Mouse (Mus musculus) olfactory bulb, adult 2 months (tissue): ENCODE measurements around the gene Rnf43. TPM values are rescaled to one million over a fixed set of nuclear protein-coding genes. Genes with fewer than 3 reads are reported as not detected.

ENCODE experiments used
- H3K27ac ChIP-seq: fragments of 200-500 bp; 2 replicates; pipeline ENCODE4 v1.5.1; 2012; ENCODE audit warnings: low read depth, low read length; ENCODE audit not compliant: insufficient read depth
- H3K4me1 ChIP-seq: fragments of 200-500 bp; 2 replicates; pipeline ENCODE4 v1.6.1; 2012; ENCODE audit warnings: low read length; ENCODE audit not compliant: control insufficient read depth, insufficient read depth
- H3K4me3 ChIP-seq: fragments of 200-500 bp; 2 replicates; pipeline ENCODE4 v1.5.1; 2012; ENCODE audit warnings: mild to moderate bottlenecking, low read depth, low read length, moderate library complexity; ENCODE audit not compliant: insufficient read depth
- CTCF ChIP-seq: fragments of 200-500 bp; IDR thresholded peaks from 2 replicates; pipeline ENCODE4 v1.5.1; 2012; ENCODE audit warnings: low read depth, mild to moderate bottlenecking, low read length, moderate library complexity; ENCODE audit not compliant: insufficient read depth
- POLR2A ChIP-seq: fragments of 200-500 bp; IDR thresholded peaks from 2 replicates; pipeline ENCODE4 v1.6.1; 2012; ENCODE audit warnings: mild to moderate bottlenecking, low read depth, low read length, moderate library complexity; ENCODE audit not compliant: insufficient read depth
- WGBS: fragments of 180-500 bp; shearing (Covaris S2); methylation state at CpG from one replicate; pipeline ENCODE4 v1.1.7; 2018; 5-methylcytosine and 5-hydroxymethylcytosine counted together
- polyA plus RNA-seq: library from polyadenylated mRNA; stranded (reverse); fragments of >200 nt; gene quantifications from 2 replicates; pipeline ENCODE4 v1.2.4, GENCODE M21; 2012; ENCODE audit warnings: low replicate concordance; ENCODE audit not compliant: missing spikeins, insufficient read depth, insufficient read length

Rnf43 gene
- polyA plus RNA-seq, 1 experiment: not detected

- WGBS: 10% methylated on average over 29 of the region's 29 CpGs
- H3K27ac ChIP-seq: no peak overlapping the region
- TF ChIP-seq POLR2A (no peak), CTCF (no peak)
These were observed 23.3 kb upstream of the Rnf43 start for GRCm38 (mm10) chr11:87639206-87639605.

GRCm38 (mm10) chr11:87642865-87643264 is 19.7 kb upstream of the Rnf43 start:
- no peak for TF ChIP-seq CTCF
- no peak for TF ChIP-seq POLR2A
- no peak overlapping the region for H3K27ac ChIP-seq
- peaks cover 5% of the 10 kb centered on the region for H3K4me1 ChIP-seq
- no peak overlapping the region for H3K4me3 ChIP-seq

More at GRCm38 (mm10) chr11:87639206-87639605, 23.3 kb upstream of the Rnf43 start:
- Histone ChIP-seq H3K4me1 (peaks cover 5% of the 10 kb centered on the region), H3K4me3 (peak overlapping the region; percentile 56)

GRCm38 (mm10) chr11:87654693-87655092 is 7.8 kb upstream of the Rnf43 start:
- TF ChIP-seq CTCF: no peak
- no peak for TF ChIP-seq POLR2A
- no peak overlapping the region for H3K4me3 ChIP-seq
- no peak overlapping the region for H3K27ac ChIP-seq
- WGBS: 86% methylated on average over 5 of the region's 5 CpGs
- H3K4me1 ChIP-seq: no peaks in the 10 kb centered on the region

GRCm38 (mm10) chr11:87659216-87659615 is 3.3 kb upstream of the Rnf43 start:
- TF ChIP-seq POLR2A (no peak), CTCF (no peak)
- Histone ChIP-seq H3K4me1 (peaks cover 6% of the 10 kb centered on the region; the same call in 1 of the 2 replicates), H3K4me3 (no peak overlapping the region), H3K27ac (no peak overlapping the region)
- 81% methylated on average over 7 of the region's 7 CpGs for WGBS

GRCm38 (mm10) chr11:87662822-87663221 is 300 bp downstream of the Rnf43 start:
- TF ChIP-seq POLR2A: no peak
- no peak for TF ChIP-seq CTCF
- H3K4me3 ChIP-seq: peak overlapping the region; percentile 46; the same call in 1 of the 2 replicates
- WGBS: 5% methylated on average over 14 of the region's 14 CpGs
- H3K27ac ChIP-seq: no peak overlapping the region
- peaks cover 6% of the 10 kb centered on the region; the same call in 1 of the 2 replicates for H3K4me1 ChIP-seq

- TF ChIP-seq CTCF (no peak), POLR2A (no peak)
- no peak overlapping the region for H3K27ac ChIP-seq
- peaks cover 6% of the 10 kb centered on the region; the same call in 1 of the 2 replicates for H3K4me1 ChIP-seq
- WGBS: 83% methylated on average over 6 of the region's 6 CpGs
- H3K4me3 ChIP-seq: no peak overlapping the region
These were observed 1.4 kb downstream of the Rnf43 start for GRCm38 (mm10) chr11:87663948-87664347.

- H3K27ac ChIP-seq: no peak overlapping the region
These were observed 2.0 kb downstream of the Rnf43 start for GRCm38 (mm10) chr11:87664521-87664920.

GRCm38 (mm10) chr11:87665224-87665623 is 2.7 kb downstream of the Rnf43 start:
- Histone ChIP-seq H3K27ac (no peak overlapping the region), H3K4me3 (no peak overlapping the region), H3K4me1 (peaks cover 6% of the 10 kb centered on the region; the same call in 1 of the 2 replicates)
- no peak for TF ChIP-seq POLR2A
- TF ChIP-seq CTCF: no peak
- WGBS: 86% methylated on average over 6 of the region's 6 CpGs

More at GRCm38 (mm10) chr11:87664521-87664920, 2.0 kb downstream of the Rnf43 start:
- TF ChIP-seq CTCF: no peak
- no peak for TF ChIP-seq POLR2A
- 90% methylated on average over 12 of the region's 12 CpGs for WGBS
- Histone ChIP-seq H3K4me3 (no peak overlapping the region), H3K4me1 (peaks cover 6% of the 10 kb centered on the region; the same call in 1 of the 2 replicates)

GRCm38 (mm10) chr11:87665658-87666057 is 3.1 kb downstream of the Rnf43 start:
- TF ChIP-seq POLR2A: no peak
- TF ChIP-seq CTCF: no peak
- Histone ChIP-seq H3K27ac (no peak overlapping the region), H3K4me3 (no peak overlapping the region), H3K4me1 (peaks cover 6% of the 10 kb centered on the region; the same call in 1 of the 2 replicates)
- WGBS: 89% methylated on average over 2 of the region's 2 CpGs
